Mouse (Mus musculus) liver, embryonic 11.5 days (tissue): ENCODE results near the gene Fam19a2. TPM values are rescaled to one million over a fixed set of nuclear protein-coding genes. Genes with fewer than 3 reads are reported as not detected.

ENCODE experiments used
- ATAC-seq: fragments of 200-750 bp; cut with Nextera tagmentation; replicated peaks from 2 replicates; pipeline ENCODE4 v1.8.0; 2017; ENCODE audit warnings: moderate number of reproducible peaks, mild to moderate bottlenecking, moderate TSS enrichment, moderate library complexity; ENCODE audit not compliant: low FRiP score
- DNase-seq: peaks from one replicate; pipeline ENCODE4 v3.0.0-alpha.2; 2017; ENCODE audit warnings: low spot score
- H3K27ac ChIP-seq: fragments of 300-500 bp; sonication (generic); 2 replicates; pipeline ENCODE4 v1.5.1; 2014; ENCODE audit warnings: mild to moderate bottlenecking, low read depth, low read length, control low read depth
- H3K27me3 ChIP-seq: fragments of 300-500 bp; sonication (generic); replicated peaks from 2 replicates; pipeline ENCODE4 v1.6.1; 2014; ENCODE audit warnings: low read length, mixed read lengths; ENCODE audit not compliant: control insufficient read depth, insufficient read depth
- H3K36me3 ChIP-seq: fragments of 300-500 bp; sonication (generic); 2 replicates; pipeline ENCODE4 v1.6.1; 2014; ENCODE audit warnings: mild to moderate bottlenecking, low read length, moderate library complexity, mixed read lengths; ENCODE audit not compliant: control insufficient read depth, insufficient read depth
- H3K4me1 ChIP-seq: fragments of 300-500 bp; sonication (generic); replicated peaks from 2 replicates; pipeline ENCODE4 v1.6.1; 2014; ENCODE audit warnings: low read length, mixed read lengths; ENCODE audit not compliant: control insufficient read depth, insufficient read depth
- H3K4me2 ChIP-seq: fragments of 300-500 bp; sonication (generic); 2 replicates; pipeline ENCODE4 v1.6.1; 2014; ENCODE audit warnings: mild to moderate bottlenecking, control low read depth, moderate library complexity
- H3K4me3 ChIP-seq: fragments of 300-500 bp; sonication (generic); 2 replicates; pipeline ENCODE4 v1.5.1; 2014; ENCODE audit warnings: low read depth, low read length, control low read depth
- H3K9ac ChIP-seq: fragments of 300-500 bp; sonication (generic); 2 replicates; pipeline ENCODE4 v1.6.1; 2014; ENCODE audit warnings: low read depth, low read length, control low read depth
- H3K9me3 ChIP-seq: fragments of 300-500 bp; sonication (generic); 2 replicates; pipeline ENCODE4 v1.6.1; 2016; ENCODE audit warnings: low read length, inconsistent platforms, mixed read lengths; ENCODE audit not compliant: control insufficient read depth
- WGBS: fragments of 180-500 bp; shearing (Covaris S2); extraction: QIAGEN DNeasy Blood & Tissue Kit; methylation state at CpG from one replicate; pipeline ENCODE4 v1.1.7; 2014; 5-methylcytosine and 5-hydroxymethylcytosine counted together
- polyA plus RNA-seq: library from polyadenylated mRNA; unstranded; fragments of >200 nt; fragmentation: Nextera tagmentation; extraction: Ambion mirVana; gene quantifications from 2 replicates; pipeline ENCODE4 v1.2.1, GENCODE M21; 2014

Fam19a2 gene
- polyA plus RNA-seq, 1 experiment from 2014 or later: 0.75 TPM

DNA sequence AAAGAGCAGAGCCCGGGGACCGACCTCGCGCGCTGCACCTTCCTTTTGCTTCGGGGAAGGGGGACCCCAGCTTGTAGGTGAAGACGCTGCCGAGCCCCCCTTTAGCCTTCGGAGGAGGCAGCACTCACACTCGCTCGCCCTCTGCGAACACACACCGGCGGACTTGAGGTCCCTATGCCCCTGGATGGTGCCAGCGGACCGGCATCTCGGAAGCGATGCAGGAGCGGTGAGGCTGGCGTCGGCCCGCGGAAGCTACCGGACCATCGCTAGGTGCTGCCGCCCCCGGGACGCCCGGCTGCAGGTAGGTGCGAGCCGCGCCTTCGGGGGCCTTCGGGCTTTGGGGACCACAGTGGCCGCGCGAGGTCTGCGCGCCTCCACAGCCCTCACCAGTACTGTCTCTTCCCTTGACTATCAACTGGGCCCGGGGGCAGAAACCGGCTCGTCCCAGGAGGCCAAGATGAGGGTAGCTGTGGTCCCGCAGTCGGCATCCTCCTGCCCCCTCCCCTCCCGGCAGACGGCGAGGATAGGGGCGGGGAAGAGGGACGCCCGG, 1.5 kb downstream of the Fam19a2 start:
- H3K9me3 ChIP-seq: no peaks in the 10 kb centered on the region
- H3K9ac ChIP-seq: no peak overlapping the region
- 3% methylated on average over 49 of the region's 50 CpGs for whole genome bisulfite sequencing
- peak overlapping the region; percentile 66 for H3K4me2 ChIP-seq
- DNase-seq (peak; percentile 36), ATAC-seq (no peak; the same call in 1 of the 2 replicates)
- no peaks in the 10 kb centered on the region for H3K4me1 ChIP-seq
- no peaks in the 10 kb centered on the region for H3K36me3 ChIP-seq
- H3K27ac ChIP-seq: no peak overlapping the region
- H3K4me3 ChIP-seq: peak overlapping the region; percentile 40
- H3K27me3 ChIP-seq: peaks cover 37% of the 10 kb centered on the region

DNA sequence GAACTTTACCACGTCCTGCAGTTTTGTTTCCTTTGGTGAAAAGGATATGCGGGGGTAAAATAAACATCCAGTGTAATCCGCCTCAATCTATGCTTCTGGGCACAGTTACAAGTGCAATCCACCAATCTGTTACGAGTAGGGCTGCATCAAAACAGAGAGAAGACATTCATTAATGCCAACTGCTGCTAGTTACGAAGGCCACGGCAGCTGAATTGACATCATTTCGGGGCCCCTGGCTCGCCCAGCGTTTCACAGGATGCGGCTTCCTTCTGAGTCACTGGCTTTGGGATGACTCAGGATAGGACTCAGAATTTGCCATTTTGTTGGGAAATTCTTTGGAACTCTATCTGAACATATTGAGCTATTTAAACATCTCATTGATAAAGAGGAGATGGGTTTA, 4.8 kb downstream of the Fam19a2 start:
- H3K36me3 ChIP-seq: no peaks in the 10 kb centered on the region
- no peak for DNase-seq
- H3K4me3 ChIP-seq: no peak overlapping the region
- no peaks in the 10 kb centered on the region for H3K9me3 ChIP-seq
- 65% methylated on average over 10 of the region's 10 CpGs for WGBS
- H3K4me2 ChIP-seq: no peak overlapping the region
- no peak for ATAC-seq
- H3K4me1 ChIP-seq: no peaks in the 10 kb centered on the region
- no peak overlapping the region for H3K9ac ChIP-seq
- H3K27me3 ChIP-seq: peaks cover 35% of the 10 kb centered on the region
- no peak overlapping the region for H3K27ac ChIP-seq

DNA sequence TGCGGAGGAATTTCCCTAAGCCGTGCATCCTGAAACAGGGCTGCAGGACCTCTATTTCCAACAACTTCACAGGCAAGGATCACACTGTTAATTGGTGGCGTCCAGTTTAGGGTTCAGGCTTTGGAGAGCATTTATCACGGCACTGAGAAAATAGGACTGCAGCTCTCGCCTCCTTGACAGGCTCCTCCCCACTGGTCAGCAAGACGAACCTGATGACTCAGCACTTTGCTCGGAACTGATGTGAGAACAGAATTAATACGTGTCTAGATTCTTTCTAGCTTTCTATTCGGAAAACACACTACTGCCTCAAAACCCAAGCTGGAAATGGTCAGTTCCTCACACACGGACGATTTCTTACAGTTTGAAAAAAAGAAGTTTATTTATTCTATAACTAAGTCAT, 10.8 kb downstream of the Fam19a2 start:
- Histone ChIP-seq H3K27me3 (no peaks in the 10 kb centered on the region), H3K27ac (no peak overlapping the region), H3K9me3 (no peaks in the 10 kb centered on the region), H3K36me3 (no peaks in the 10 kb centered on the region), H3K4me3 (no peak overlapping the region), H3K4me1 (no peaks in the 10 kb centered on the region), H3K9ac (no peak overlapping the region), H3K4me2 (no peak overlapping the region)
- ATAC-seq (no peak), DNase-seq (no peak)
- WGBS: 58% methylated on average over 11 of the region's 11 CpGs

DNA sequence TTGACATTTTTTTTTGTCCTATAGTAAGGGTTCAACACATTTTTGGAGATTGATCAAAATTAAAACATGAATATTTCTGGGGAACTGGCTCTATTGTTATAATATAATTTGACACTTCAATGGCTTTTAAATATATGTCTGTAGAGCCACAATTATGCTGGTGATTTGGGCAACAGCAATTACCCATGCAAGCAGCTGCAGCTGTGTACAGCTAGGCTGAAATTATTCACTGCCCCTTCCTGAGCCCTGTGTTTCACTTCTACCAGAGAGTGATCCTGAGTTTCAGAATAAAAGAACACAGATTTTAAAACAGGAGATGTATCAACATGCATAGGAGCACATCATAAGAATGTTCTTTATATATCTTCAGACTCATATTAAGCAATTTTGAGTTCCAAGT, 43.5 kb downstream of the Fam19a2 start:
- Histone ChIP-seq H3K4me1 (no peaks in the 10 kb centered on the region), H3K27me3 (no peaks in the 10 kb centered on the region), H3K9me3 (no peaks in the 10 kb centered on the region), H3K36me3 (no peaks in the 10 kb centered on the region), H3K27ac (no peak overlapping the region), H3K9ac (no peak overlapping the region), H3K4me3 (no peak overlapping the region), H3K4me2 (no peak overlapping the region)
- ATAC-seq (no peak), DNase-seq (no peak)

DNA sequence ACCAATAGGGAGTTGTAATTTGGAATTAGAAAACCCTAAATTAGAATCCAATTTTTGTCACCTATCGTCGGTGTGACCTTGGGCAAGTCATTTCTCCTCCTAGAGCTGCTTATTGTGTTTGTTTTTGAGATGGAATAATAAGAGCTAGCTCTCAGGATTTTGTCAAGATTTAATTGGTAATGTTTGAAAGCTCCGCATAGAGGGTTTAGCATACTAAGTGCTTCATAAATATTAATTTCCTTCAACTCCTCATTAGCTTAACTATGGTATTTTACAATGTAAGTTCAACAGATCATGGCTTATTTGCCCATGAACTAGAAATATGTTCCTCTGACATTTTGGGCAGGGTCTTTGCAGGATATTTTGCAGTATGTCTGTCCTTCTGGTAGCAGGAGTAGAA, 62.5 kb downstream of the Fam19a2 start:
- 91% methylated on average over 3 of the region's 3 CpGs for WGBS
- H3K4me3 ChIP-seq: no peak overlapping the region
- H3K4me2 ChIP-seq: no peak overlapping the region
- H3K27ac ChIP-seq: no peak overlapping the region
- H3K4me1 ChIP-seq: no peaks in the 10 kb centered on the region
- H3K9me3 ChIP-seq: no peaks in the 10 kb centered on the region
- H3K9ac ChIP-seq: no peak overlapping the region
- no peaks in the 10 kb centered on the region for H3K36me3 ChIP-seq
- H3K27me3 ChIP-seq: no peaks in the 10 kb centered on the region
- no peak for ATAC-seq
- DNase-seq: no peak

DNA sequence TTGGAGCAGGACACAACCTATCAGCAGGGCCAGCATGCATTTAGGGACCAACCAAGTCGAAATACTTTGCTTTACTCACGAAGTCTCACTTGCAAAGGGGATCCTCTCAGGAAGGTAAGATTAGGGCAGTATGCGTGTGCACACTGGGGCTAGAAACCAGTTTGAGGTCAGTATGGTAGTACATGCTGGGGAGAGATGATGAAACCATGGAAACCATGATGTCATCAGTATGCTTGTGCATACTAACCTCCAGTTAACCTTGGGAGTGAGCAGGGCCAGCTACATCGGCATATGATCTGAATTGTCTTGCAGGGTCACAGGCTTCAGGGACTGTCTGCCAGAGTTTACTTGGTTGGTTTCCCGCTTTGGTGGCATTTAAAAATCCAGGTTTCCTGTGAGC, 77.5 kb downstream of the Fam19a2 start:
- no peak overlapping the region for H3K27ac ChIP-seq
- DNase-seq: no peak

DNA sequence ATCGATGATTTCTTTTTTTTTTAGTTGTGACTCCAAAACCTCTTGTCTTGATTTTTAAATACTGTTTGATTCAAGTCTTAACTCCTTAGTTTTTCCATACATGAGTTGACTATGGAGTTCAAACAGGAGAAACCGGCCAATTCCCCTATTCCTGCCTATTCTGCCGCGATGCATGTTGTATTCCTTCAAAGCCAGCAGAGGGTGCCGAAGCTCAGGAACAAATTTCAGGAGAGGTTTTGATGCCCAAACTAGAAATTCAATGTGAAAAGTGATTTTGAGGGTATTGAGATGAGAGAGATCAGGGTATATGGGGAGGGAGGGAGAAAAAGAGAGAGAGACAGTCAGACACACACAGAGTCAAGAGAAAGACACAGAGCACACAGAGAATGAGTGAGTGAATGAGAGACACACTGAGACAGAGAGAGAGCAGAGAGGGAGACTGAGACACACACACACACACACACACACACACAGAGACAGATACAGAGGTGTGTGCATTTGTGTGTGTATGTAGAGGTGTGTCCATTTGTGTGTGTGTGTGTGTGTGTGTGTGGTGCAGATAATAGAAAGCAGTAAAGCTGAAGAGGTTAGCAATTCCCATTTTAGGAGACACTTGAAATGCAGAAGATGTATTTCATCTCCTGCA, 78.9 kb downstream of the Fam19a2 start:
- no peaks in the 10 kb centered on the region for H3K27me3 ChIP-seq
- H3K4me3 ChIP-seq: no peak overlapping the region
- WGBS: 23% methylated on average over 5 of the region's 5 CpGs
- H3K9ac ChIP-seq: no peak overlapping the region
- DNase-seq (no peak), ATAC-seq (no peak)
- no peak overlapping the region for H3K4me2 ChIP-seq
- H3K9me3 ChIP-seq: no peaks in the 10 kb centered on the region
- no peaks in the 10 kb centered on the region for H3K36me3 ChIP-seq
- no peak overlapping the region for H3K27ac ChIP-seq
- no peaks in the 10 kb centered on the region for H3K4me1 ChIP-seq

More for the DNA sequence above, 77.5 kb downstream of the Fam19a2 start:
- H3K27me3 ChIP-seq: no peaks in the 10 kb centered on the region
- no peak overlapping the region for H3K9ac ChIP-seq
- H3K36me3 ChIP-seq: no peaks in the 10 kb centered on the region
- H3K9me3 ChIP-seq: no peaks in the 10 kb centered on the region
- H3K4me3 ChIP-seq: no peak overlapping the region
- no peak overlapping the region for H3K4me2 ChIP-seq
- ATAC-seq: no peak
- 69% methylated on average over 5 of the region's 5 CpGs for WGBS
- H3K4me1 ChIP-seq: no peaks in the 10 kb centered on the region

DNA sequence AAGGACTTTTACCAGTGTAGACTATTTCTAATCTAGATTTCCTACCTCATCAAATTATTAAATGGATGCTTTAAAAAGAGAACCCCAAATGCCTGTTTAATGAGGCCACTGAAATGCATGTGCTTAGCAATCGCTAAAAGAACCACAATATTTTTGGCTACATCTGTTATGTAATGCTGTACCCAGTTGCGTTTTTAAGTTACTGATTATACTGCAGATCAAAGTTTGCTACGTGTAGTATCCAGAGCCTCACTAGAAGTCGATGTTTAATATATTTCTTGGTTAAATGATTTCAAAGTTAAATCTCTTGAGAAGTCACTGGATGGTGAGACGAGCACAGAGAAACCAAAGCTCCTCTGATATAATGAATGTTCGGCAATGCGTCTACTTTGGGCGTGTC, 82.5 kb downstream of the Fam19a2 start:
- no peaks in the 10 kb centered on the region for H3K4me1 ChIP-seq
- no peaks in the 10 kb centered on the region for H3K36me3 ChIP-seq
- no peak overlapping the region for H3K4me3 ChIP-seq
- H3K27me3 ChIP-seq: no peaks in the 10 kb centered on the region
- no peaks in the 10 kb centered on the region for H3K9me3 ChIP-seq
- H3K4me2 ChIP-seq: no peak overlapping the region
- WGBS: 89% methylated on average over 8 of the region's 8 CpGs
- H3K27ac ChIP-seq: no peak overlapping the region
- no peak overlapping the region for H3K9ac ChIP-seq
- DNase-seq: no peak
- ATAC-seq: no peak

DNA sequence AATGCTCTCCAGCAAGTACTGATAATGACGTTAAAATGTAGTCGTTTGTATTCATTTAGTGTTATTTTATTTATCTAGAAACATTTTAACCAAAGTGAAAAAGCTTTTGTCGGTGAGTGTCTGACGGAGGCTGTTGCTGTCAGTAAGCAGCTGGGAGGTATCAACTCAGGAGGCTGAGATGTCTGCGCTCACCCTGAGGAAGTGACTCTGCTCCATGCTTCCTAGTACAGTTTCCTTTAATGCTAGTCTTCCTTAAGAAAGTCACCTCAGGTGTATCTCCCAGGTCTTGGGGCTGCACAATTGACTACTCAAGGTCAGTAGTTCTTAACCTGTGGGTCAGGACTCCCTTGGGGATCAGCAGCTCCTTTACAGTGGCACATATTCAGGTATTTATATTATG, 89.9 kb downstream of the Fam19a2 start:
- H3K27me3 ChIP-seq: no peaks in the 10 kb centered on the region
- H3K4me1 ChIP-seq: no peaks in the 10 kb centered on the region
- H3K27ac ChIP-seq: no peak overlapping the region
- no peak overlapping the region for H3K4me3 ChIP-seq
- H3K36me3 ChIP-seq: no peaks in the 10 kb centered on the region
- no peak for DNase-seq
- no peaks in the 10 kb centered on the region for H3K9me3 ChIP-seq
- H3K4me2 ChIP-seq: no peak overlapping the region
- ATAC-seq: no peak
- H3K9ac ChIP-seq: no peak overlapping the region
- 69% methylated on average over 5 of the region's 5 CpGs for WGBS
